Mouse (Mus musculus) brown adipose tissue, adult 24 weeks (tissue): Measurements from ENCODE around the gene Atad3a. TPM values are rescaled to one million over a fixed set of nuclear protein-coding genes. Genes with fewer than 3 reads are reported as not detected.
"Not testable (repeated sequence)": the region's sequence is repeated elsewhere in the genome, so short reads cannot be mapped to it uniquely, and the experiment has no call there.

ENCODE experiments used
- H3K27ac ChIP-seq: fragments of 200-500 bp; replicated peaks from 2 replicates; pipeline ENCODE4 v1.5.1; 2012; ENCODE audit warnings: low read depth, mild to moderate bottlenecking, low read length
- H3K4me1 ChIP-seq: fragments of 200-500 bp; 2 replicates; pipeline ENCODE4 v1.6.1; 2012; ENCODE audit warnings: low read length, mixed read lengths; ENCODE audit not compliant: control insufficient read depth, insufficient read depth, insufficient read length
- H3K4me3 ChIP-seq: fragments of 200-500 bp; 2 replicates; pipeline ENCODE4 v1.5.1; 2012; ENCODE audit warnings: low read depth, mild to moderate bottlenecking, low read length, moderate library complexity; ENCODE audit not compliant: insufficient read depth
- polyA plus RNA-seq: library from polyadenylated mRNA; stranded (reverse); fragments of >200 nt; gene quantifications from 2 replicates; pipeline ENCODE4 v1.2.4, GENCODE M21; 2012; ENCODE audit not compliant: missing spikeins, insufficient read depth, insufficient read length

The Atad3a gene
- polyA plus RNA-seq, result 57.0 and 74.0 TPM in 2 replicates

DNA sequence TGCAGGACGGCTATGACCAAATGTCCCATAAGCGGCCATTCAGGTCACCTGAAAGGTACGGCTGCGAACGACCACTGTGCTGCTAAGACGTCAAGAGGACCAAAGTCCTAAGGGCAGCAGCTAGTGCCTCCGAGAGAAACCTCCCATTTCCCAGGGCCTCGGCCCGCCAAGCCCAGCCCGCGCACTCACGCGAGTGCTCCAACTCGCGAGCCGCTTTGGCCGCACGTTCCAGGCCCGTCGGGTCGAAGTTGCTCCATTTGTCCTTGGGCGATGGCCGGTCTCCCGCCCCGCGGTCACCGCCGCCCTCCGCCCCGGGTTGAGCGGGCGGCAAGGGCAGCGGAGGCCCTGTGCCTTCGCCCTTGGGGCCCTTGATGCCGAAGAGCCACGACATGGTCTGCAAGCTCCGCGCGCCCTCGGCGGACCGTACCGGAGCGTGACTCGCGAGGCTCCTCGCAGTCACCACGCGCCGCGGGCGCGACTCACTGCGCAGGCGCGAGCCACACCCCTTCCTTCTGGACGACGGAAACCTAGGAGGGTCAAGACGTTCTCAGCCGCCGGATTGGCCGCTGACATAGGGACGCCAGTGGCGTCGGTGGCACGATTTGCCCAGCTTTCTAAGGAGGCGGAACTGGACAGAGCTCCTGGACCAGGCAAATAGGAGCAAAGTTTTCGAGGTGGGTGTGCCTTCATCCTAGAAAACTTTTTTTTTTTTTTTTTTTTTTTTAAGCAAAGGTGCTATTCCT is at the start of gene Atad3a:
TSS of gene Atad3a (minus strand) at position 481 of the 743 bp plus-strand sequence.
- peak within 1 kb of the TSS; percentile 71 for H3K4me3 ChIP-seq
- H3K27ac ChIP-seq, result peak within 1 kb of the TSS; percentile 82
- peaks cover 8% of the 10 kb centered on the region; the same call in 1 of the 2 replicates for H3K4me1 ChIP-seq

DNA sequence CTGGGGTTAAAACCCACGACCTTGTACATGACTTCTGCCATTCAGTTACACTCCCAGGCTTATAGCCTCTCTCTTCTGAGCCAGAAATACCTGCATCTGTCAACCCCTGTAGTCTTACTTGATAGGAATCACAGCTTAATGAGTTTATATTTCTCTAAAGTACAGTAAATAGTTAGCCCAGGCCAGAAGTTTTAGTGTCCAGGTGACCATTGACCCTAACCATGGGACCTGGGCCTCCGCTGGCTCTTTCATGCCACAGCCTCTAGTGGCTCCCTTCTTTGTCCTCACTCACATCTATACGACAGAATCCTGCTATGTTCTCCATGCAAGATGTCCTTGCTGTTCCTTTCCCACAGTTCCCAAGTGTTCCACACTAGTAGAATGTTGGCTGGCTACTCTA is 46.9 kb upstream of the Atad3a start:
- H3K4me1 ChIP-seq, result 0 out of 2 replicates have a peak, but pooled peaks cover under 1% of the 10 kb centered on the region
- no peak overlapping the region for H3K27ac ChIP-seq
- H3K4me3 ChIP-seq, result no peak overlapping the region

DNA sequence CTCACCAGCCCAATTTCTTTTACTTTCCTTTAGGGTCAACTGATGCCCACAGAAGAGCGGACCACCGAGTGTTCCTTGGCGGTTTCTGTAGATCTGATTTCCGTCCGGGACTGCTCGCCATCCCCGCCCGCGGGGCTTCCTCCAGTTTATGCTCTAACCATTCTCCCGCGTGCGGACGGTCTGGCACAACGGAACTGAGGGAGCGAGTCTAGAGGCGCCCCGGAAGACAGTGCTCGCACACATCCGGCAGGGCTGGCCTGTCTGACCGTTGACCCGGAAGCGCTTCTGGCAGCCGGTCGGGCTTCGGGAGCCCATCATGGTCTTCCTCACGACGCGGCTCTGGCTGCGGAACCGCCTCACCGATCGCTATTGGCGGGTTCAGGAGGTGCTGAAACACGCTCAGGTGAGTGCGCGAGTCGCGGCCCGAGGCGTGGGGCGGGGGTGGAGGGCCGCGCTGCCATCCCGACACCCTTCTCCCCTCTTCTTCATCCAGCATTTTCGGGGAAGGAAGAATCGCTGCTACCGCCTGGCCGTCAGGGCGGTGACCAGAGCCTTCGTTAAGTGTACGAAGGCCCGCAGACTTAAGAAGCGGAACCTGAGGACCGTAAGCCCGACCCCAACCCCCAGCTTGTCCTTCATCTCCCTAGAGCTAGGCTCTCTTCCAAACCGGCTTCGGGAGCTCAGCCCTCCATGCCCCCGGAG is 42.6 kb upstream of the Atad3a start:
- Histone ChIP-seq H3K4me1 (0 out of 2 replicates have a peak, but pooled peaks cover 2% of the 10 kb centered on the region), H3K27ac (peak overlapping the region; percentile 77), H3K4me3 (peak overlapping the region; percentile 96)

DNA sequence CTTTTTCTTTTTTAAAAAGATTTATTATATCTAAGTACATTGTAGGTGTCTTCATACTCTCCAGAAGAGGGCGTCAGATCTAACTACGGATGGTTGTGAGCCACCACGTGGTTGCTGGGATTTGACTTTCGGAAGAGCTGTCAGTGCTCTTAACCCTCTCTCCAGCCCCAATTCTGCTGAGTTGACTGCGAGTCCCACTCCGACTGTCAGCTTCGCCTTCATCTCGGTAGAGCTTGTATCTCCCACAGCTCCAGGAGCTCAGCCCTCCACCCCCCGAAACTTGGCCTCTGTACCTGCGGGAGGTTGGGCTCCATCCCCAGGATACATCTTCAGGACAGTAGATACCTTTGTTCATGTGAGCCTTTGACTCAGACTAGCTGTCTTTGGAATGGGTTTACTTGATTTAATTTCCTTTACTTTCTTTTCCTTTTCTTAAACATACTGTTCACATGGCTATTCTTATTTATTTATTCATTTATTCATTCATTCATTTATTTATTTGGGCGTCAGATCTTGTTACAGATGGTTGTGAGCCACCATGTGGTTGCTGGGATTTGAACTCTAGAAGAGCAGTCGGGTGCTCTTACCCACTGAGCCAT is 41.9 kb upstream of the Atad3a start, which contains the start of gene Mrpl20:
TSS of gene Mrpl20 (plus strand) at position 138 of the 599 bp plus-strand sequence.
- peak within 1 kb of the TSS; percentile 77 for H3K27ac ChIP-seq
- H3K4me3 ChIP-seq, result peak within 1 kb of the TSS; percentile 96
- 0 out of 2 replicates have a peak, but pooled peaks cover 2% of the 10 kb centered on the region for H3K4me1 ChIP-seq

DNA sequence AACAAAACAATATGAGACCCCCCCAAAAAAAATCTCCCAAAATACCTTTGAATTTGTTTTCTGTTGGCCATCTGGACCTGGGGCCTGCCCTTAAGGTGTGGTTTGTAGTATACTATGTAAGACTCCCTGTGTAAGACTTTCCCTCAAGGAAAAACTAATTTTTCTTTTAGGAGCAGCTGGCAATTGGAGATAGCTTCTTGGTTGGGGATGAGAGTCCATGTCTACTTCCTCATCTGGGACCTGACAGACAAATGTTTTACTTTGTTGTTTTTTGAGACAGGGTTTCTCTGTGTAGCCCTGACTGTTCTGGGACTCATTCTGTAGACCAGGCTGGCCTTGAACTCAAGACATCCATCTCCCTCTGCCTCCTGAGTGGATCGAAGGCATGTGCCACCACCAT is 41.2 kb upstream of the Atad3a start:
- 0 out of 2 replicates have a peak, but pooled peaks cover 2% of the 10 kb centered on the region for H3K4me1 ChIP-seq
- no peak overlapping the region for H3K27ac ChIP-seq
- H3K4me3 ChIP-seq, result no peak overlapping the region

DNA sequence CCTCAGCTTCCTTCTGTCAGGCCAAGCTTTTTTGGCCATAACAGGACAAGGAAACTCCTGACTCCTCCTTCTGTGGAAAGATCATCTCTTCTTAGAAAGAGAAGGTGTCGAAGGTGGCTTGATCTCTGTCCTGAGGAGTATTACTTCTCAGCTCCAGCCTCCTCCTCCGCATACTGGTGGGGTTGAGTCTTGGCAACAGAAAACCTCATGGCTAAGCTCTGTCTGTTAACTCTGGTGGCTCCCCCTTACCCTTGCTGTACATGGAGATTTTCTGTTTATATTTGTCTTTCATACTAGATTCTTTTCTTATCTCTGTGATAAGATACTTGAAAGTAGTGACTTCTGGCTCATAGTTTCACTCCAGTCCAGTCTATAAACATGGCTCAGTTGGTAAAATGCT is 32.8 kb upstream of the Atad3a start:
- no peak overlapping the region for H3K27ac ChIP-seq
- no peak overlapping the region for H3K4me3 ChIP-seq
- H3K4me1 ChIP-seq, result no peaks in the 10 kb centered on the region

DNA sequence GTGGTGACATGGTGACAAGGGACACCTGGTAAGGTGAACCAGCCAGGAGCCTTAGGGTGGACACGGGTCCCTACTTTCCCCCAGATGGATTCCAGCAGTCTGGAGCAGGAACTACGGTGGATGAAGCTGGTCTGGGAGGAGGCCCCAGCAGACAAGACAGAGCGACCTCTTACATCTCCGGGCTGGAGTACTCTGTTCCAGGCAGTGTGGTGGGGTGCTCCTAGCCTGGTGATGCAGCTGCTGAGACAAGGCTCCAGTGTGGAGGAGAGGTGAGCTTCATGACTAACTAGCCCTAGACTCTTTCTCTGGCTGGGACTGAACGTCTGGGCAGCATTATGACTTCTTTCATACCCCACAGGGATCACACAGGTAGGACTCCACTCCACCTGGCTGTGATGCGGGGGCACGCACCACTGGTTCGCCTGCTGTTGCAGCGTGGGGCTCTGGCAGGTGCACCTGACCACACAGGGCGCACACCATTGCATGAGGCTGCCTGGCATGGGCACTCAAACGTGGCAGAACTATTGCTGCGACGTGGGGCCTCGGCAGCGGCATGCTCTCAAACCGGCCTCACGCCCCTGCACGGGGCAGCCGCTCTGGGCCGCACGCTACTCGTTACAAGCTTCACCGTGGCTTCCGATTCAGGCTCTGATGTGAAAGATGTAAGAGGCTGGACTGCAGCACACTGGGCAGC is 30.5 kb upstream of the Atad3a start:
- no peak overlapping the region for H3K4me3 ChIP-seq
- no peak overlapping the region for H3K27ac ChIP-seq
- H3K4me1 ChIP-seq, result no peaks in the 10 kb centered on the region

DNA sequence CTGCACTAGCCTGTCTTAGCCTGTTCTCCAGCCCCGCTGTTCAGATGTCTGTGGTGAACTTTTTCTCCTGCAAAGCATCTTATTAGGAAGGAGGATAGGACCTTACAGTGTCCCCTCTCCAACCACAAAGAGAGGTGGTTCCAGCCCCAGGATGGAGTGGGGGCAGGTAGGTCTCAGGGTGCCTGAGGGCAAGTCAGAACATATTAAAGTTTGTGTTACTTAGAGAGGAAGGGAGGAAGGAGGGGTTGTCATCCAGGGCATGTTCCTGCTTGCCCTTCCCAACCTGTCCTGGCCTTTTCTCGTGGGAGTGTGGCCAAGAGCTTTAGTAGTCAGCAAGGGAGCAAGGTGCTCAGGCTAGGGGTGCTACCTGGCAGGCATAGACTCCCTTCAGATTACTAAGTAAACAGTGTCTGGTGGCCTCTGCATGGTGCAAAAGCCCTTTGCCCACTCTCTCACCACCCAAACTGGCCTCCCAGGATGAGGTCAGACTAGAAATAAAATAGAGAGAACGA is 29.8 kb upstream of the Atad3a start:
- Histone ChIP-seq H3K27ac (no peak overlapping the region), H3K4me3 (no peak overlapping the region), H3K4me1 (no peaks in the 10 kb centered on the region)

DNA sequence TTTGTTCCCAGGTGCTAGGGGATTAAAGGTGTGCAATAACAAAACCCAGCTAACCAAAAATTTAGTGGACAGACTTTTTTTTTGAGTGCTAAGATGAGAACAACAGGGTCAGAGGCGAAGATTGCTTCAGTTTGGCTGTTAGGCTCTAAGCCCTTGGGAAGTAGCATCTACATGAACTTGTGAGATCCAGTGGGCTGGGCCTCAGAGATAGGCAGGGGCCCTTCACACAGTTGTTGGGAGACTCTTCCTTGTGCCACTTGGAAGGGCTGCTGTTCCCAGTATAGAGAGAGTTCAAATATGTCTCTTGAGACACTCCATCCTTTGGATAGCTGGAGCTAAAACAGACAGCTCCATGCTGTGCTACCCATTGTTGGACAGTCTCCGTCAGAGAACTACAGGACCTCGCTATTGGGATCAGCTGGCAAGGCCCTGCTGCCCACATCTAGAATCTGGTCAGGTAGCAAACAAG is 29.2 kb upstream of the Atad3a start, which contains the start of gene Ankrd65:
TSS of gene Ankrd65 (plus strand) at position 419 of the 469 bp plus-strand sequence.
- no peak within 1 kb of the TSS for H3K27ac ChIP-seq
- no peak within 1 kb of the TSS for H3K4me3 ChIP-seq
- H3K4me1 ChIP-seq, result no peaks in the 10 kb centered on the region

DNA sequence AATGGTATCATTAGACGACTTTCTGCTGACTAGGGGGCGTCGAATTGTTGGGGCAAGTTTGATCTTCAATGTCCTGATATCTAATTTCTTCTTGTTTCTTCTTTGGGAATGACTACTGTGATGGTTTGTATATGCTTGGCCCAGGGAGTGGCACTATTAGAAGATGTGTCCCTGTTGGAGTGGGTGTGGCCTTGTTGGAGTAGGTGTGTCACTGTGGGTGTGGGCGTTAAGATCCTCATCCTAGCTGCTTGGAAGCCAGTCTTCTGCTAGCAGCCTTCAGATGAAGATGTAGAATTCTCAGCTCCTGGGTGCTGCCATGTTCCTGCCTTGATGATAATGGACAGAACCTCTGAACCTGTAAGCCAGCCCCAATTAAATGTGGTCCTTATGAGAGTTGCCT is 27.9 kb upstream of the Atad3a start:
- not testable (repeated sequence) for H3K4me1 ChIP-seq, H3K27ac ChIP-seq, H3K4me3 ChIP-seq

DNA sequence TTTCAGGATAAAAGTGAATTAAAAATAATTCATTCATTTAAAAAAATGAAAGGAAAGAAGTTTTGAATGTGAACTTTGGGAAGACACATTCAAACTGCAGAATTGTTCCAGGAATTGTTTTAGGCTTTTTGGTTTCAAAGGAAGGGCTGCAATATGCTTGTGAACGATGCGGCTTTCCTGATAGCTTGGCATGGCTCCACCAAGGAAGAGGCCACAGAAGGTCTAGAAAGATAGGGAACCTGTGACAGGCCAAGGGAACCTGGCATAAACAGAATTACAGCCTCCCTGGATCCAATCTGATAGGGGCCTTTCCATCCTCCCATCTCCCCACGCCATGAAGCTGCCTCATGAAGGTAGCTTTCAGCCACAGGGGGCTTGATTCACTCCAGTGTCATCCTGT is 27.4 kb upstream of the Atad3a start:
- Histone ChIP-seq H3K27ac (no peak overlapping the region), H3K4me1 (no peaks in the 10 kb centered on the region), H3K4me3 (no peak overlapping the region)

DNA sequence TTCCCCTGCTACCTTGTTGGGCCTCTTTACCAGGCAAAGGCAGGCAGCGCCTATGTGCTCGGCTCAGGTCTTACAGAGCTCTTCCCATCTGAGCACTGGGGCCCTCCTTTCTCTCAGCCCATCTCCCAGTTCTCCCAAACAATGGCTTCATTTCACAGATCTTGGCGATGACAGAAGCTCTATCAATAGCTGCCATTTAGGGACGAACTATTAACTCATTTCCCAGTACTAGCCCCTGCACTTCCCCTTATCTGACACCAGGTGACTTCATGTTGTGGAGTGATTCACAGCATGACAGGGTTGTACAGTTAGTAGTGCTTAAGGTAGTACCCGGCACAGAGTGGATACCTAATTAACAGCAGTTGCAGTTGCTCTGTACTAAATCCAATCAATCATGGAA is 24.9 kb upstream of the Atad3a start, which contains the start of gene Tmem88b:
TSS of gene Tmem88b (minus strand) at position 56 of the 400 bp plus-strand sequence.
- H3K4me1 ChIP-seq, result peaks cover 3% of the 10 kb centered on the region; the same call in 1 of the 2 replicates
- no peak within 1 kb of the TSS for H3K27ac ChIP-seq
- peak within 1 kb of the TSS; percentile 82 for H3K4me3 ChIP-seq

DNA sequence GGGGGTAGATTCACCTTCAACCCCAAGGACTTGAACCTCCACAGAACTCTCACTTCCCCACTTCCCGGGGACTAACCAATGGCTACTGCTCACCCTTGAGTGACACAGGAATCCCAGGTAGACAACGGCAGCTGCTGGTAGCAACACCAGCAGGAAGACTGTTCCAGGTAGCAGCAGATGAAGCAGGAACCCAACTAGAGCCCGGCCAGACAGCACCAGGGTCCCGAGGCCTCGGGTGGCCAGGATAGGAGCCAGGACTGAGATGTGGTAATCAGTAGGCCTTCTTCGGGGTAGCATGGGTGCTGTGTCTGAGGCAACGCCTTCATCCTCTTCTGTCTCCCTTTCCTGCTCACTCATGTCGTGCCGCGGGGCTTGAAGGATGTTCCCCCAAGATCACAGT is 24.4 kb upstream of the Atad3a start:
- peaks cover 4% of the 10 kb centered on the region for H3K4me1 ChIP-seq
- H3K27ac ChIP-seq, result no peak overlapping the region
- no peak overlapping the region for H3K4me3 ChIP-seq

DNA sequence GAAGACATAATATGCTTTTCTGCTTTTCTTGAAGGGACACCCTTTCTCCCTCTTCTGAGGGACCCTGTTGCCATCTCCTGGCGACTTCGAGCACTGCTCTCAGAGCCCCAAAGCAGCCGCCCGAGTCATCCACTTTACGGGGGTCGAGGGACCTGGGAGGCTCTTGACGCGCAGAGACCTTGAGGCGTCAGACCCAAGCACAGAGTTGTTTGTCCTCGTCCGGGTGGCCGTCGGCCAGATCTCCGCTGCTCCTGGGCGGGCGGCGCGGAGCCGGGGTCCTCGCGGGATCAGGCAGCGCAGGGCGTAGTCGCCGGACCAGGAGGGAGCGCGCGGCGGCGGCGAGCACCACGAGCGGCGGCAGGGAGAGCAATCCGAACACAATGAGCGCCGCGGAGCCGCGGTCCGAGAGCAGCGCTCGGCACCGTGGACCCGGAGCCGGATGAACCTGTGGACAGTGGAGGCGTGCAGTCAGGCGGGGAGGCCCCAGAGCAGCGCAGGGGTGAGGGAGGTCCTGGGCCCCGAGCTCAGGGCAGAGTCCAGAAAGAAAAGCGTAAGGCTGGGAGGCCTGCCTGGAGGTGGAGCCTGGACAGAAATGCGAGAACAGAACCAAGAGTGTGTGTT is 23.3 kb upstream of the Atad3a start:
- Histone ChIP-seq H3K27ac (peak overlapping the region; percentile 85), H3K4me1 (peaks cover 8% of the 10 kb centered on the region)

More for the DNA sequence above, 23.3 kb upstream of the Atad3a start:
- peak overlapping the region; percentile 82 for H3K4me3 ChIP-seq
